Mouse (Mus musculus): ENCODE data around the gene Gm20388.

DNA sequence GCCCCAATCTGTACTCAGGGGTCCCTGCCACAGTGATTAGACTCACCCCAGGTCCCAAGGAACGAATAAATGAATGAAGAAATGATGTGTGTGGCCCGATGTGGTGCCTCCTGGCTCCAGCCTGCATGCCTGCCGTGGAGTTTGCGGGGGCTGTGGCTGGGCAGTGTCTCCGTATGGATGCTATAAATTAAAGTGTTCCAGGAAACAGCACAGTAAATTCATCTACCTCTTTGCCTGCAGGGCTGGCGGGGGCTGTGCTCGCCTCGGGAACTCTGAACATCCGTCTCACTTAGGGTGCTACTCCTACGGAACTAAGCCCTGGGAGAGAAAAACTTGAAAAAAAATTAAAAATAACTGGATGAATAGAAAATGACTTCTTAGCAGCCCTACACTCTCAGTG lies 441.5 kb downstream of the Gm20388 start:
- TF ChIP-seq CTCF (IDR thresholded peaks at IDR 0.05; ENCODE audit: insufficient read depth, low read depth, low read length) (no peak), POLR2A (IDR thresholded peaks at IDR 0.05; ENCODE audit: insufficient read depth, low read depth, low read length) (no peak)

All from olfactory bulb, adult 2 months (tissue).